Mouse (Mus musculus): ENCODE results near the gene Supt7l.

DNA sequence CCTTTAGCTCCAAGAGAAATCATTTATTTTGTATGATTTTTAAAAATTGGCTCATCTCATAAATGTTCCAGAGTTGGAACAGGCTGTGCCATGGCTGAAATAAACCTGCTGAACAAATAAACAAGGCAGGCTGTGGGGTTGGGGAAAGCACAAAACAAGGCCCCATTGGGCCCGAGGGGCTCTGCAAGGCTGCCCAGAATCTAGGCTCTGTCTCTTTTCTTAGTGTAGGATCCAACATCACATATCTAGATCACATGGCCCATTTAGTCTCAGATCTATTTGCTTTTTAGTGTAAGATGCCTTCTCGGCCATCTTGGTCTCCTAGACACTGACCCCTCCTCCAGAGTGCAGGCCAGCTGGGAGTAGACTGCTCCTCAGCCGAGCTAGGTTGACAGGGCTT is 38.9 kb upstream of the Supt7l start:
- no peak for TF ChIP-seq POLR2A (IDR thresholded peaks at IDR 0.05; ENCODE audit: borderline replicate concordance, low read depth, low read length)
- TF ChIP-seq CTCF (IDR thresholded peaks at IDR 0.05; ENCODE audit: low read depth, low read length) = no peak

Measured in bone marrow macrophage, adult 2 months (primary cell).